Mouse (Mus musculus): ENCODE measurements around the gene Zfp120. TPM values are rescaled to one million over a fixed set of nuclear protein-coding genes. Genes with fewer than 3 reads are reported as not detected.

Gene Zfp120
- 3.2 and 4.1 TPM in 2 replicates for polyA plus RNA-seq (2012; rRNA removed)

GRCm38 (mm10) chr2:150136435-150136897 is at the start of gene Zfp120:
Gene Zfp120 (minus strand): TSS chr2:150136708.

DNA sequence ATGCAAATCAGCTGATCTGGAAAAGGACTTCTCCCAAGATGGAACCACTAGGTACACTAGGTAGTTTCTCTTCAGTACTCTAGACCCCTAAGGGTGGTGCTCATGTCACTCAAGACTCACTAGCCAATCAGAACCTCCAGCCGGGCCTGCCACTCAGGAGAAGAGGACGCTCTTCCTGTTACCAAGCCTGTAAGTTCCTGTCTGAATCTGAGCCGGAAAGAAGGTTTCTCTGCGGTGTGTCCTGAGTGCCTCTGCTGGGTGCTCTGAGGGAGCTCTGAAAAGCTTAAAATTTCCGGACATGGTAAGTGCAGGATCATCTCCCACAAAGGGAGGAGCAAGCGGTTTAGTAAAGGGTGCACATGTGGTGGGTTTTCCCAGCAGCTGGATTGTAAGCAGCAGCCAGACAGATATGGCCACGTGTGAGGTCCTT is 45.1 kb upstream of the Zfp120 start, which contains the start of gene Gm14139:
TSS of gene Gm14139 (plus strand) at position 186 of the 430 bp plus-strand sequence.

GRCm38 (mm10) chr2:150179579-150179978 is 43.1 kb upstream of the Zfp120 start, which contains the start of gene Gm10770:
Gene Gm10770 (minus strand): TSS chr2:150179679.

Other genes starting within 250 kb of the Zfp120 start
- not detected in 2 replicates for gene Gm10770, start 43.0 kb upstream of the Zfp120 start, polyA plus RNA-seq (2012; rRNA removed)
- 0.04 TPM in 1 of 2 replicates, not detected in the other for gene Gm14139, start 45.0 kb upstream of the Zfp120 start, polyA plus RNA-seq (2012; rRNA removed)
- 2.3 and 4.1 TPM in 2 replicates for gene Zfp937, start 81.4 kb upstream of the Zfp120 start, polyA plus RNA-seq (2012; rRNA removed)
- gene Gm21994, start 118.9 kb upstream of the Zfp120 start, polyA plus RNA-seq (2012; rRNA removed), result 0.68 and 2.5 TPM in 2 replicates
- 0.06 TPM in 1 of 2 replicates, not detected in the other for gene Gm14124, start 120.8 kb upstream of the Zfp120 start, polyA plus RNA-seq (2012; rRNA removed)
- gene Gm10130, start 187.0 kb upstream of the Zfp120 start, polyA plus RNA-seq (2012; rRNA removed), result 0.73 TPM in 1 of 2 replicates, not detected in the other
- 3.1 and 4.2 TPM in 2 replicates for gene 3300002I08Rik, start 226.1 kb upstream of the Zfp120 start, polyA plus RNA-seq (2012; rRNA removed)

All from central nervous system, embryonic 11.5 days (tissue).